Mouse (Mus musculus): Measurements from ENCODE around the gene Rpn2.

GRCm38 (mm10) chr2:157296105-157296689, 17.4 kb downstream of the Rpn2 start:
- TF ChIP-seq CTCF (IDR thresholded peaks at IDR 0.05; ENCODE audit: low read depth) (no peak), EP300 (IDR thresholded peaks at IDR 0.05; ENCODE audit: low read depth) (no peak)
